Mouse (Mus musculus): ENCODE measurements around the gene Cybc1. TPM values are rescaled to one million over a fixed set of nuclear protein-coding genes. Genes with fewer than 3 reads are reported as not detected.

The Cybc1 gene
- polyA plus RNA-seq (2012; rRNA removed), result 23.7 and 25.3 TPM in 2 replicates

GRCm38 (mm10) chr11:121229018-121229439, at the start of gene Cybc1:
Gene Cybc1, minus strand, starts transcription at chr11:121229322.
- Histone ChIP-seq H3K4me3 (replicated peaks; ENCODE audit: extremely low read depth, low read depth, low read length) (peak within 1 kb of the TSS; percentile 66), H3K4me1 (ENCODE audit: control insufficient read depth, insufficient read depth, low read length) (peaks cover 7% of the 10 kb centered on the region)
- DNase-seq, result peak; percentile 80
- under 1% methylated on average over 23 of the region's 23 CpGs for WGBS
- TF ChIP-seq POLR2A (IDR thresholded peaks at IDR 0.05; ENCODE audit: borderline replicate concordance, extremely low read depth, low read depth, low read length), result peak; percentile 47; the same call in 1 of the 2 replicates
- no peak for TF ChIP-seq CTCF (IDR thresholded peaks at IDR 0.05; ENCODE audit: insufficient read depth, low read length)

GRCm38 (mm10) chr11:121278011-121278410, 48.9 kb upstream of the Cybc1 start:
- Histone ChIP-seq H3K4me1 (ENCODE audit: control insufficient read depth, insufficient read depth, low read length) (no peaks in the 10 kb centered on the region; the same call in 1 of the 2 replicates), H3K4me3 (replicated peaks; ENCODE audit: extremely low read depth, low read depth, low read length) (no peak overlapping the region)
- 74% methylated on average over 3 of the region's 3 CpGs for WGBS
- DNase-seq, result no peak
- no peak for TF ChIP-seq POLR2A (IDR thresholded peaks at IDR 0.05; ENCODE audit: borderline replicate concordance, extremely low read depth, low read depth, low read length)
- no peak for TF ChIP-seq CTCF (IDR thresholded peaks at IDR 0.05; ENCODE audit: insufficient read depth, low read length)

GRCm38 (mm10) chr11:121277516-121277915, 48.4 kb upstream of the Cybc1 start:
- TF ChIP-seq CTCF (IDR thresholded peaks at IDR 0.05; ENCODE audit: insufficient read depth, low read length) (no peak), POLR2A (IDR thresholded peaks at IDR 0.05; ENCODE audit: borderline replicate concordance, extremely low read depth, low read depth, low read length) (no peak)
- Histone ChIP-seq H3K4me3 (replicated peaks; ENCODE audit: extremely low read depth, low read depth, low read length) (no peak overlapping the region), H3K4me1 (ENCODE audit: control insufficient read depth, insufficient read depth, low read length) (no peaks in the 10 kb centered on the region; the same call in 1 of the 2 replicates)
- DNase-seq, result no peak
- 79% methylated on average over 8 of the region's 8 CpGs for WGBS

- no peak for DNase-seq
- Histone ChIP-seq H3K4me1 (ENCODE audit: control insufficient read depth, insufficient read depth, low read length) (peaks cover 5% of the 10 kb centered on the region; the same call in 1 of the 2 replicates), H3K4me3 (replicated peaks; ENCODE audit: extremely low read depth, low read depth, low read length) (peak overlapping the region; percentile 95)
- 37% methylated on average over 2 of the region's 2 CpGs for WGBS
- TF ChIP-seq CTCF (IDR thresholded peaks at IDR 0.05; ENCODE audit: insufficient read depth, low read length), result no peak
- no peak for TF ChIP-seq POLR2A (IDR thresholded peaks at IDR 0.05; ENCODE audit: borderline replicate concordance, extremely low read depth, low read depth, low read length)
Measured at GRCm38 (mm10) chr11:121261074-121261473, 32.0 kb upstream of the Cybc1 start.

GRCm38 (mm10) chr11:121260211-121260906, 31.2 kb upstream of the Cybc1 start:
- no peak for TF ChIP-seq CTCF (IDR thresholded peaks at IDR 0.05; ENCODE audit: insufficient read depth, low read length)
- no peak for TF ChIP-seq POLR2A (IDR thresholded peaks at IDR 0.05; ENCODE audit: borderline replicate concordance, extremely low read depth, low read depth, low read length)
- whole genome bisulfite sequencing, result under 1% methylated on average over 57 of the region's 60 CpGs
- peak; percentile 42 for DNase-seq

GRCm38 (mm10) chr11:121259160-121260100, 30.3 kb upstream of the Cybc1 start, which contains the start of gene Foxk2:
Gene Foxk2, plus strand, starts transcription at chr11:121259990.
- WGBS, result under 1% methylated on average over 86 of the region's 91 CpGs
- Histone ChIP-seq H3K4me3 (replicated peaks; ENCODE audit: extremely low read depth, low read depth, low read length) (peak within 1 kb of the TSS; percentile 95), H3K4me1 (ENCODE audit: control insufficient read depth, insufficient read depth, low read length) (peaks cover 5% of the 10 kb centered on the region; the same call in 1 of the 2 replicates)
- TF ChIP-seq POLR2A (IDR thresholded peaks at IDR 0.05; ENCODE audit: borderline replicate concordance, extremely low read depth, low read depth, low read length), result 0 out of 2 replicates have a peak, but pooled peaks have one; percentile 16
- TF ChIP-seq CTCF (IDR thresholded peaks at IDR 0.05; ENCODE audit: insufficient read depth, low read length), result no peak
- peak; percentile 85 for DNase-seq

More at GRCm38 (mm10) chr11:121260211-121260906, 31.2 kb upstream of the Cybc1 start:
- peaks cover 5% of the 10 kb centered on the region; the same call in 1 of the 2 replicates for H3K4me1 ChIP-seq (ENCODE audit: control insufficient read depth, insufficient read depth, low read length)
- peak overlapping the region; percentile 95 for H3K4me3 ChIP-seq (replicated peaks; ENCODE audit: extremely low read depth, low read depth, low read length)

GRCm38 (mm10) chr11:121250196-121250595, 21.1 kb upstream of the Cybc1 start:
- no peak overlapping the region for H3K4me3 ChIP-seq (replicated peaks; ENCODE audit: extremely low read depth, low read depth, low read length)
- TF ChIP-seq CTCF (IDR thresholded peaks at IDR 0.05; ENCODE audit: insufficient read depth, low read length) (no peak), POLR2A (IDR thresholded peaks at IDR 0.05; ENCODE audit: borderline replicate concordance, extremely low read depth, low read depth, low read length) (no peak)
- 90% methylated on average over 8 of the region's 8 CpGs for WGBS
- no peaks in the 10 kb centered on the region for H3K4me1 ChIP-seq (ENCODE audit: control insufficient read depth, insufficient read depth, low read length)
- DNase-seq, result no peak

GRCm38 (mm10) chr11:121239669-121240068, 10.5 kb upstream of the Cybc1 start:
- H3K4me1 ChIP-seq (ENCODE audit: control insufficient read depth, insufficient read depth, low read length), result peaks cover 2% of the 10 kb centered on the region; the same call in 1 of the 2 replicates
- 93% methylated on average over 2 of the region's 2 CpGs for WGBS
- H3K4me3 ChIP-seq (replicated peaks; ENCODE audit: extremely low read depth, low read depth, low read length), result no peak overlapping the region
- TF ChIP-seq CTCF (IDR thresholded peaks at IDR 0.05; ENCODE audit: insufficient read depth, low read length) (no peak), POLR2A (IDR thresholded peaks at IDR 0.05; ENCODE audit: borderline replicate concordance, extremely low read depth, low read depth, low read length) (no peak)
- no peak for DNase-seq

Measured in lung, adult 2 months (tissue).